Mouse (Mus musculus) cerebellum, postnatal 14 days (tissue): ENCODE results near the gene B9d2.

Source experiments
- DNase-seq, 2 experiments: peaks; one replicate each; pipeline ENCODE4 v3.0.0; 2021; ENCODE audit warnings: mixed read lengths in 2 of 2

B9d2 gene

GRCm38 (mm10) chr7:25680514-25681258 lies at the start of gene B9d2:
Gene B9d2, plus strand, starts transcription at chr7:25680780.
- peak; percentile 96 for DNase-seq

GRCm38 (mm10) chr7:25632679-25633078 lies 47.9 kb upstream of the B9d2 start:
- DNase-seq, result no peak

- no peak for DNase-seq
Observed at GRCm38 (mm10) chr7:25636373-25636772, 44.2 kb upstream of the B9d2 start.

- DNase-seq, result no peak
Observed at GRCm38 (mm10) chr7:25637099-25637498, 43.5 kb upstream of the B9d2 start.

GRCm38 (mm10) chr7:25639754-25640153 lies 40.8 kb upstream of the B9d2 start:
- DNase-seq, result peak; percentile 61 to 76

GRCm38 (mm10) chr7:25644136-25644535 lies 36.4 kb upstream of the B9d2 start:
- peak in 1 of 2 experiments; percentile 41 for DNase-seq

GRCm38 (mm10) chr7:25644631-25645030 lies 35.9 kb upstream of the B9d2 start:
- DNase-seq, result peak; percentile 61 to 71

- no peak for DNase-seq
Observed at GRCm38 (mm10) chr7:25645074-25645473, 35.5 kb upstream of the B9d2 start.

GRCm38 (mm10) chr7:25647574-25648123 lies 32.9 kb upstream of the B9d2 start:
- no peak for DNase-seq

GRCm38 (mm10) chr7:25649839-25650238 lies 30.7 kb upstream of the B9d2 start:
- DNase-seq, result no peak

- no peak for DNase-seq
Observed at GRCm38 (mm10) chr7:25651281-25651680, 29.3 kb upstream of the B9d2 start.

- DNase-seq, result no peak
Observed at GRCm38 (mm10) chr7:25652244-25652759, 28.3 kb upstream of the B9d2 start.

- DNase-seq, result peak; percentile 73 to 79
Observed at GRCm38 (mm10) chr7:25655601-25656428, 24.8 kb upstream of the B9d2 start.

GRCm38 (mm10) chr7:25657785-25658184 lies 22.8 kb upstream of the B9d2 start:
- DNase-seq, result peak; percentile 41 to 62

GRCm38 (mm10) chr7:25658657-25659472 lies 21.7 kb upstream of the B9d2 start, which contains the start of the genes Bckdha and Exosc5:
Gene Bckdha, minus strand, starts transcription at chr7:25658981.
Gene Exosc5, plus strand, starts transcription at chr7:25659164.
- DNase-seq, result peak; percentile 99 to 100

GRCm38 (mm10) chr7:25666381-25666780 lies 14.2 kb upstream of the B9d2 start:
- DNase-seq, result no peak

GRCm38 (mm10) chr7:25669158-25669557 lies 11.4 kb upstream of the B9d2 start:
- no peak for DNase-seq

- no peak for DNase-seq
Observed at GRCm38 (mm10) chr7:25669631-25670030, 10.9 kb upstream of the B9d2 start.

GRCm38 (mm10) chr7:25670096-25670495 lies 10.5 kb upstream of the B9d2 start:
- DNase-seq, result no peak

- DNase-seq, result no peak
Observed at GRCm38 (mm10) chr7:25671686-25672085, 8.9 kb upstream of the B9d2 start.

GRCm38 (mm10) chr7:25672442-25672841 lies 8.1 kb upstream of the B9d2 start:
- DNase-seq, result no peak

- no peak for DNase-seq
Observed at GRCm38 (mm10) chr7:25674297-25674696, 6.3 kb upstream of the B9d2 start.
